Mouse (Mus musculus): ENCODE data around the gene Gm10647. TPM values are rescaled to one million over a fixed set of nuclear protein-coding genes. Genes with fewer than 3 reads are reported as not detected.

Gene Gm10647
- total and polyA plus RNA-seq, 3 experiments: not detected

DNA sequence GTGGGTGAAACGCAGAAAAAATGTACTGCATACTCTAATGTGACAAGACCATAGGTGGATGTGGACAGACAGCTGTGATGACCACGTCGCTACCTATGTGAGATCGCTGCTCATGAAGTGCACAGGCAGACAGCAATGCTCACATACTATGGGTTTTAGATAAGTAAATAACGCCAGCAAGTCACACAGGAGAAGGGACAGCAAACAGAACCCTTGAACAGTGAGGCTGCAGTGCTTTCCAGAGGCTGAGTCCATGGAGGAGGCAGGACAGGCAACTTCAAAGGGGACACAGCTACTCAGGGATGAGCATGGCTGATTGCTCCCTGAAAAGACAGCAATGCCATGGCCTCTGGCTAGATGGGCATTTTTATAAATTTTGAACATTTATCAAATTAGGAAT, 50.0 kb downstream of the Gm10647 start:
- Histone ChIP-seq H3K9ac (ENCODE audit: control insufficient read depth, low read depth, low read length, poor library complexity, severe bottlenecking) (no peak overlapping the region), H3K27ac (ENCODE audit: control insufficient read depth, low read depth, low read length) (no peak overlapping the region), H3K79me2 (ENCODE audit: control insufficient read depth, insufficient read depth, low read length, poor library complexity) (no peaks in the 10 kb centered on the region), H3K4me3 (ENCODE audit: control insufficient read depth in 1 of 2, insufficient read depth in 1 of 2, low read depth in 2 of 2, low read length in 2 of 2) (no peak overlapping the region), H3K9me3 (replicated peaks; ENCODE audit: insufficient read depth, low read length) (no peaks in the 10 kb centered on the region), H3K27me3 (ENCODE audit: control insufficient read depth in 1 of 2, insufficient read depth in 2 of 2, low read length in 2 of 2) (no peaks in the 10 kb centered on the region), H3K4me1 (ENCODE audit: control insufficient read depth in 1 of 2, insufficient read depth in 2 of 2, low read length in 2 of 2) (no peaks in the 10 kb centered on the region), H3K36me3 (ENCODE audit: control insufficient read depth in 1 of 2, insufficient read depth in 2 of 2, low read length in 2 of 2) (peaks cover 0 to 1% of the 10 kb centered on the region in 2 experiments; a peak in 2 of 4 replicates)
- DNase-seq (ENCODE audit: low read depth, low spot score): no peak
- TF ChIP-seq ZNF384 (IDR thresholded peaks at IDR 0.05; ENCODE audit: low read depth, low read length) (no peak), ZMIZ1 (IDR thresholded peaks at IDR 0.05; ENCODE audit: low read depth, low read length) (no peak), CHD1 (IDR thresholded peaks at IDR 0.05; ENCODE audit: low read depth, low read length) (no peak)

Other genes with a start within 250 kb of the Gm10647 start
- 9.8 and 11.7 TPM in 2 replicates for gene Usp3, start 203.9 kb upstream of the Gm10647 start, total RNA-seq (2012; rRNA removed)
- 100 to 1,000 TPM in 1 of 2 experiments, 10 to 100 TPM in 1; 22.0 to 534 TPM for gene Usp3, start 203.9 kb upstream of the Gm10647 start, polyA plus RNA-seq (2012; ENCODE audit: insufficient read depth in 1 of 2, insufficient read length in 2 of 2, low read depth in 1 of 2, low replicate concordance in 2 of 2, missing spikeins in 1 of 2)
- 0.77 and 1.1 TPM in 2 replicates for gene Car12, start 83.4 kb upstream of the Gm10647 start, total RNA-seq (2012; rRNA removed)
- gene Car12, start 83.4 kb upstream of the Gm10647 start, polyA plus RNA-seq (2012; ENCODE audit: insufficient read depth in 1 of 2, insufficient read length in 2 of 2, low read depth in 1 of 2, low replicate concordance in 2 of 2, missing spikeins in 1 of 2): 1 to 10 TPM in 1 of 2 experiments, not detected in 1; 1.8 TPM
- 0.04 and 0.13 TPM in 2 replicates for gene Aph1b, start 1.5 kb upstream of the Gm10647 start, total RNA-seq (2012; rRNA removed)
- gene Aph1b, start 1.5 kb upstream of the Gm10647 start, polyA plus RNA-seq (2012; ENCODE audit: insufficient read depth in 1 of 2, insufficient read length in 2 of 2, low read depth in 1 of 2, low replicate concordance in 2 of 2, missing spikeins in 1 of 2): under 1 TPM in 1 of 2 experiments, not detected in 1; 0.93 TPM
- gene Aph1c, start 37.7 kb downstream of the Gm10647 start, total RNA-seq (2012; rRNA removed): 0.23 and 0.29 TPM in 2 replicates
- gene Aph1c, start 37.7 kb downstream of the Gm10647 start, polyA plus RNA-seq (2012; ENCODE audit: insufficient read depth in 1 of 2, insufficient read length in 2 of 2, low read depth in 1 of 2, low replicate concordance in 2 of 2, missing spikeins in 1 of 2): under 1 TPM in 1 of 2 experiments, not detected in 1; 0.39 TPM
- 15.0 and 16.4 TPM in 2 replicates for gene Rab8b, start 122.6 kb downstream of the Gm10647 start, total RNA-seq (2012; rRNA removed)
- 10 to 100 TPM in 1 of 2 experiments, not detected in 1; 16.1 TPM for gene Rab8b, start 122.6 kb downstream of the Gm10647 start, polyA plus RNA-seq (2012; ENCODE audit: insufficient read depth in 1 of 2, insufficient read length in 2 of 2, low read depth in 1 of 2, low replicate concordance in 2 of 2, missing spikeins in 1 of 2)
- gene Rps27l, start 149.0 kb downstream of the Gm10647 start, total RNA-seq (2012; rRNA removed): 502 and 524 TPM in 2 replicates
- 100 to 1,000 TPM in 1 of 2 experiments, not detected in 1; 469 TPM for gene Rps27l, start 149.0 kb downstream of the Gm10647 start, polyA plus RNA-seq (2012; ENCODE audit: insufficient read depth in 1 of 2, insufficient read length in 2 of 2, low read depth in 1 of 2, low replicate concordance in 2 of 2, missing spikeins in 1 of 2)
- 27.0 and 28.9 TPM in 2 replicates for gene Lactb, start 178.4 kb downstream of the Gm10647 start, total RNA-seq (2012; rRNA removed)
- 100 to 1,000 TPM in 1 of 2 experiments, 10 to 100 TPM in 1; 36.9 to 108 TPM for gene Lactb, start 178.4 kb downstream of the Gm10647 start, polyA plus RNA-seq (2012; ENCODE audit: insufficient read depth in 1 of 2, insufficient read length in 2 of 2, low read depth in 1 of 2, low replicate concordance in 2 of 2, missing spikeins in 1 of 2)

Data from MEL (cell line).